Mouse (Mus musculus): ENCODE measurements around the gene Oxct2a. TPM values are rescaled to one million over a fixed set of nuclear protein-coding genes. Genes with fewer than 3 reads are reported as not detected.
A peak's percentile ranks its signal among the peaks of the same experiment; 100 is the strongest.
"Not testable (repeated sequence)": the region's sequence is repeated elsewhere in the genome, so short reads cannot be mapped to it uniquely, and the experiment has no call there.

Gene Oxct2a
- total and polyA plus RNA-seq, 3 experiments: 0.04 TPM; not detected in 2

GRCm38 (mm10) chr4:123283675-123284064 lies 39.8 kb downstream of the Oxct2a start:
- Histone ChIP-seq H3K79me2 (ENCODE audit: control insufficient read depth, insufficient read depth, low read length, poor library complexity) (peaks cover 52% of the 10 kb centered on the region), H3K9ac (ENCODE audit: control insufficient read depth, low read depth, low read length, poor library complexity, severe bottlenecking) (peak overlapping the region; percentile 95), H3K27ac (ENCODE audit: control insufficient read depth, low read depth, low read length) (peak overlapping the region; percentile 82), H3K4me1 (ENCODE audit: control insufficient read depth in 1 of 2, insufficient read depth in 2 of 2, low read length in 2 of 2) (peaks cover 11 to 27% of the 10 kb centered on the region in 2 experiments), H3K36me3 (ENCODE audit: control insufficient read depth in 1 of 2, insufficient read depth in 2 of 2, low read length in 2 of 2) (peaks cover 25 to 32% of the 10 kb centered on the region in 2 experiments), H3K4me3 (ENCODE audit: control insufficient read depth in 1 of 2, insufficient read depth in 1 of 2, low read depth in 2 of 2, low read length in 2 of 2) (peak overlapping the region; percentile 87 to 98)
- TF ChIP-seq POLR2A (IDR thresholded peaks at IDR 0.05; ENCODE audit: control insufficient read depth in 1 of 2, insufficient read depth in 1 of 2, low read depth in 1 of 2, low read length in 2 of 2, poor library complexity in 1 of 2): 0 out of 4 replicates have a peak, but pooled peaks of 1 of the 2 experiments have one; percentile 20
- TF ChIP-seq ETS1 (IDR thresholded peaks at IDR 0.05; ENCODE audit: low read depth, low read length): peak; percentile 17; the same call in 1 of the 2 replicates
- TF ChIP-seq HCFC1 (IDR thresholded peaks at IDR 0.05; ENCODE audit: low read depth, low read length): 0 out of 2 replicates have a peak, but pooled peaks have one; percentile 27
- TF ChIP-seq MXI1 (IDR thresholded peaks at IDR 0.05; ENCODE audit: low read depth, low read length): peak; percentile 20; the same call in 1 of the 2 replicates
- not testable (repeated sequence) for H3K27me3 ChIP-seq (ENCODE audit: control insufficient read depth in 1 of 2, insufficient read depth in 2 of 2, low read length in 2 of 2); H3K9me3 ChIP-seq (replicated peaks; ENCODE audit: insufficient read depth, low read length)
- peak; percentile 44 for DNase-seq (ENCODE audit: low read depth, low spot score)

DNA sequence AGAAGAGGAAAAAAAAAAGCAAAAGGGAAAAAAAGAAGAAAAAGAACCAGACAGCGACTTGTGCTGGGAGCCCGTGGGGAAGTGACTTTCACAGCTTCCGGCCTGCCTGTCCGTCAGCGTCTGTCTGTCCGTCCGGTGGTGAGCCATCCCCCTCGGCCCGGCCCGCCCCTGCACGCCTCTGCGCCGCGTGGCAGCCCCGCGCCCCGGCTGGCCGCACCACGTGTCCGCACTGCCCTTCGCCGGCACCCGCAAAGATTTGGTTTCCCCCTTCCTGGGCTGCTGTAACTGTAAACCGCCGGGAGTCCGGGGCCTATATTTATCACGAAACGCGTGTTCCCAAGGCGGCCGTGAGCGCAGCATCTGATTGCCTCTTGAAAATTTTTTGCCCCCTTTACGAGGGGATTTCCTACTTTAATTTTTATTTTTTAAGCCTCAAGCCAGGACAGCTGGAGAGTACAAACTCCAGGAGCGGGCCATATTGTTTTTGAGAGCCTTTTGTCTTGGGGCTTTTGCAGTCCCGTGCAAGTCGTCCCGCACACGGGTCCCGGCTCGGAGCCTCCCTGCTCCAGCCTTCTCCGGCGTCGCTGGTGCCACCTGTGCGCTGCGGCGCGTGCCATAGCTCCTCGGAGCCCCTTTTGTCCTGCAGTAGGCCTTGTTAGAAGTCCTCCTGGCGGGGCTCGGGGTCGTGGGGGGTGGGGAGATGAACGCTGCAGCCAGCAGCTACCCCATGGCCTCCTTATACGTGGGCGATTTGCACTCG lies 40.3 kb downstream of the Oxct2a start:
- Histone ChIP-seq H3K4me1 (ENCODE audit: control insufficient read depth in 1 of 2, insufficient read depth in 2 of 2, low read length in 2 of 2) (peaks cover 11 to 27% of the 10 kb centered on the region in 2 experiments), H3K27ac (ENCODE audit: control insufficient read depth, low read depth, low read length) (peak overlapping the region; percentile 77), H3K4me3 (ENCODE audit: control insufficient read depth in 1 of 2, insufficient read depth in 1 of 2, low read depth in 2 of 2, low read length in 2 of 2) (peak overlapping the region; percentile 87 to 98), H3K36me3 (ENCODE audit: control insufficient read depth in 1 of 2, insufficient read depth in 2 of 2, low read length in 2 of 2) (peaks cover 20 to 27% of the 10 kb centered on the region in 2 experiments), H3K79me2 (ENCODE audit: control insufficient read depth, insufficient read depth, low read length, poor library complexity) (peaks cover 47% of the 10 kb centered on the region), H3K9ac (ENCODE audit: control insufficient read depth, low read depth, low read length, poor library complexity, severe bottlenecking) (peak overlapping the region; percentile 95)
- not testable (repeated sequence) for H3K9me3 ChIP-seq (replicated peaks; ENCODE audit: insufficient read depth, low read length); H3K27me3 ChIP-seq (ENCODE audit: control insufficient read depth in 1 of 2, insufficient read depth in 2 of 2, low read length in 2 of 2); DNase-seq (ENCODE audit: low read depth, low spot score)
- TF ChIP-seq MYC (IDR thresholded peaks at IDR 0.05; ENCODE audit: low read depth, low read length) (peak; percentile 60; the same call in 1 of the 2 replicates), HCFC1 (IDR thresholded peaks at IDR 0.05; ENCODE audit: low read depth, low read length) (0 out of 2 replicates have a peak, but pooled peaks have one; percentile 15), SIN3A (IDR thresholded peaks at IDR 0.05; ENCODE audit: low read length) (peak; percentile 3; the same call in 1 of the 2 replicates), POLR2A (IDR thresholded peaks at IDR 0.05; ENCODE audit: control insufficient read depth in 1 of 2, insufficient read depth in 1 of 2, low read depth in 1 of 2, low read length in 2 of 2, poor library complexity in 1 of 2) (peak in 1 of 2 experiments; percentile 1; a peak in 1 of 4 replicates)

GRCm38 (mm10) chr4:123282500-123282899 lies 40.9 kb downstream of the Oxct2a start:
- Histone ChIP-seq H3K27me3 (ENCODE audit: control insufficient read depth in 1 of 2, insufficient read depth in 2 of 2, low read length in 2 of 2) (peaks cover 2 to 4% of the 10 kb centered on the region in 2 experiments; a peak in 2 of 4 replicates), H3K27ac (ENCODE audit: control insufficient read depth, low read depth, low read length) (peak overlapping the region; percentile 77), H3K9me3 (replicated peaks; ENCODE audit: insufficient read depth, low read length) (no peaks in the 10 kb centered on the region), H3K4me3 (ENCODE audit: control insufficient read depth in 1 of 2, insufficient read depth in 1 of 2, low read depth in 2 of 2, low read length in 2 of 2) (peak overlapping the region; percentile 87 to 98), H3K79me2 (ENCODE audit: control insufficient read depth, insufficient read depth, low read length, poor library complexity) (peaks cover 43% of the 10 kb centered on the region), H3K36me3 (ENCODE audit: control insufficient read depth in 1 of 2, insufficient read depth in 2 of 2, low read length in 2 of 2) (peaks cover 14 to 23% of the 10 kb centered on the region in 2 experiments), H3K4me1 (ENCODE audit: control insufficient read depth in 1 of 2, insufficient read depth in 2 of 2, low read length in 2 of 2) (peaks cover 11 to 22% of the 10 kb centered on the region in 2 experiments), H3K9ac (ENCODE audit: control insufficient read depth, low read depth, low read length, poor library complexity, severe bottlenecking) (peak overlapping the region; percentile 83)
- DNase-seq (ENCODE audit: low read depth, low spot score): peak; percentile 94
- peak in 1 of 2 experiments; percentile 33; a peak in 1 of 4 replicates for TF ChIP-seq EP300 (IDR thresholded peaks at IDR 0.05; ENCODE audit: low read depth in 1 of 2, low read length in 2 of 2)
- peak; percentile 94 for TF ChIP-seq ZMIZ1 (IDR thresholded peaks at IDR 0.05; ENCODE audit: low read depth, low read length)
- peak; percentile 96 for TF ChIP-seq NELFE (IDR thresholded peaks at IDR 0.05; ENCODE audit: low read depth, low read length)
- TF ChIP-seq ZC3H11A (IDR thresholded peaks at IDR 0.05; ENCODE audit: low read depth, low read length): no peak
- no peak for TF ChIP-seq MYC (IDR thresholded peaks at IDR 0.05; ENCODE audit: low read depth, low read length)
- TF ChIP-seq TAL1 (IDR thresholded peaks at IDR 0.05; ENCODE audit: low read length): no peak
- 0 out of 2 replicates have a peak, but pooled peaks have one; percentile 22 for TF ChIP-seq ELF1 (IDR thresholded peaks at IDR 0.05; ENCODE audit: low read depth, low read length)
- no peak for TF ChIP-seq GATA1 (IDR thresholded peaks at IDR 0.05; ENCODE audit: low read depth, low read length)
- no peak for TF ChIP-seq POLR2AphosphoS5 (IDR thresholded peaks at IDR 0.05; ENCODE audit: borderline replicate concordance, low read depth, low read length)
- peak; percentile 80 for TF ChIP-seq HCFC1 (IDR thresholded peaks at IDR 0.05; ENCODE audit: low read depth, low read length)
- no peak for TF ChIP-seq MEF2A (IDR thresholded peaks at IDR 0.05; ENCODE audit: extremely low read depth, insufficient replicate concordance, low read depth, low read length, poor library complexity, severe bottlenecking)
- no peak for TF ChIP-seq USF1 (IDR thresholded peaks at IDR 0.05; ENCODE audit: low read depth, low read length)
- peak; percentile 72 to 88 (median 81) for TF ChIP-seq CTCF (IDR thresholded peaks at IDR 0.05 in 2 of 3, conservative IDR thresholded peaks at IDR 0.05 in 1 of 3; ENCODE audit: control insufficient read depth in 1 of 3, insufficient read depth in 1 of 3, low read depth in 2 of 3, low read length in 3 of 3, poor library complexity in 1 of 3, severe bottlenecking in 1 of 3)
- no peak for TF ChIP-seq E2F4 (IDR thresholded peaks at IDR 0.05; ENCODE audit: borderline replicate concordance, low read depth, low read length)
- TF ChIP-seq POLR2AphosphoS2 (IDR thresholded peaks at IDR 0.05; ENCODE audit: low read length): peak; percentile 91
- 0 out of 2 replicates have a peak, but pooled peaks have one; percentile 42 for TF ChIP-seq ZNF384 (IDR thresholded peaks at IDR 0.05; ENCODE audit: low read depth, low read length)
- TF ChIP-seq CHD1 (IDR thresholded peaks at IDR 0.05; ENCODE audit: low read depth, low read length): peak; percentile 94; the same call in 1 of the 2 replicates
- TF ChIP-seq ZKSCAN1 (IDR thresholded peaks at IDR 0.05; ENCODE audit: low read depth, low read length): no peak
